Mouse (Mus musculus) adrenal gland, postnatal 14 days (tissue): ENCODE data around the gene Dpy19l3. TPM values are rescaled to one million over a fixed set of nuclear protein-coding genes. Genes with fewer than 3 reads are reported as not detected.

ENCODE experiments used
- DNase-seq: peaks from one replicate; pipeline ENCODE4 v3.0.0; 2021; ENCODE audit warnings: mixed read lengths
- total RNA-seq: library from RNA; stranded (reverse); gene quantifications from 2 replicates; pipeline ENCODE4 v1.2.3, GENCODE M21; 2021

Gene Dpy19l3
- total RNA-seq, 1 experiment from 2014 or later, result 30.2 TPM

GRCm38 (mm10) chr7:35688781-35689349, 65.4 kb downstream of the Dpy19l3 start:
- DNase-seq, result no peak

- no peak for DNase-seq
Observed at GRCm38 (mm10) chr7:35688276-35688675, 66.0 kb downstream of the Dpy19l3 start.

- peak; percentile 69 for DNase-seq
Observed at GRCm38 (mm10) chr7:35687229-35687628, 67.0 kb downstream of the Dpy19l3 start.

- DNase-seq, result peak; percentile 82
Observed at GRCm38 (mm10) chr7:35686756-35687155, 67.5 kb downstream of the Dpy19l3 start.

- DNase-seq, result peak; percentile 24
Observed at GRCm38 (mm10) chr7:35686216-35686615, 68.0 kb downstream of the Dpy19l3 start.

- DNase-seq, result no peak
Observed at GRCm38 (mm10) chr7:35683409-35684122, 70.7 kb downstream of the Dpy19l3 start.

GRCm38 (mm10) chr7:35681559-35681958, 72.7 kb downstream of the Dpy19l3 start:
- DNase-seq, result peak; percentile 30

- DNase-seq, result no peak
Observed at GRCm38 (mm10) chr7:35678976-35679375, 75.3 kb downstream of the Dpy19l3 start.

GRCm38 (mm10) chr7:35668066-35669041, 85.9 kb downstream of the Dpy19l3 start:
- no peak for DNase-seq

GRCm38 (mm10) chr7:35663790-35664376, 90.4 kb downstream of the Dpy19l3 start:
- DNase-seq, result no peak

- peak; percentile 64 for DNase-seq
Observed at GRCm38 (mm10) chr7:35659173-35659572, 95.1 kb downstream of the Dpy19l3 start.

- no peak for DNase-seq
Observed at GRCm38 (mm10) chr7:35657829-35658228, 96.4 kb downstream of the Dpy19l3 start.

GRCm38 (mm10) chr7:35651583-35652270, 102.5 kb downstream of the Dpy19l3 start:
- DNase-seq, result no peak

- DNase-seq, result no peak
Observed at GRCm38 (mm10) chr7:35650716-35651410, 103.4 kb downstream of the Dpy19l3 start.

- DNase-seq, result peak; percentile 86
Observed at GRCm38 (mm10) chr7:35649071-35649470, 105.2 kb downstream of the Dpy19l3 start.

- no peak for DNase-seq
Observed at GRCm38 (mm10) chr7:35648239-35649069, 105.8 kb downstream of the Dpy19l3 start.

GRCm38 (mm10) chr7:35647101-35647698, 107.1 kb downstream of the Dpy19l3 start, which contains the start of gene Pdcd5:
Gene Pdcd5 (minus strand): TSS chr7:35647521.
- peak; percentile 99 for DNase-seq

- peak; percentile 47 for DNase-seq
Observed at GRCm38 (mm10) chr7:35646317-35647081, 107.8 kb downstream of the Dpy19l3 start.

GRCm38 (mm10) chr7:35640072-35640471, 114.2 kb downstream of the Dpy19l3 start:
- DNase-seq, result no peak
